Mouse (Mus musculus): ENCODE data around the gene Mstn. TPM values are rescaled to one million over a fixed set of nuclear protein-coding genes. Genes with fewer than 3 reads are reported as not detected.

Mstn gene
- polyA plus RNA-seq, 1 experiment from 2014 or later = 2.0 TPM

Other genes with a start within 250 kb of the Mstn start
- 15.4 and 20.7 TPM in 2 replicates for gene Inpp1, start 244.0 kb upstream of the Mstn start, polyA plus RNA-seq (2015; fragmentation: Nextera tagmentation; extraction: Ambion mirVana)
- gene Hibch, start 216.7 kb upstream of the Mstn start, polyA plus RNA-seq (2015; fragmentation: Nextera tagmentation; extraction: Ambion mirVana) = 26.9 and 31.3 TPM in 2 replicates
- 0.86 and 0.88 TPM in 2 replicates for gene 1700019D03Rik, start 41.5 kb upstream of the Mstn start, polyA plus RNA-seq (2015; fragmentation: Nextera tagmentation; extraction: Ambion mirVana)
- not detected in 2 replicates for gene 1700019A02Rik, start 126.0 kb downstream of the Mstn start, polyA plus RNA-seq (2015; fragmentation: Nextera tagmentation; extraction: Ambion mirVana)
- 8.1 and 10.2 TPM in 2 replicates for gene Pms1, start 235.4 kb downstream of the Mstn start, polyA plus RNA-seq (2015; fragmentation: Nextera tagmentation; extraction: Ambion mirVana)
- 23.0 and 26.8 TPM in 2 replicates for gene Ormdl1, start 235.5 kb downstream of the Mstn start, polyA plus RNA-seq (2015; fragmentation: Nextera tagmentation; extraction: Ambion mirVana)
- gene Gm28778, start 235.5 kb downstream of the Mstn start, polyA plus RNA-seq (2015; fragmentation: Nextera tagmentation; extraction: Ambion mirVana) = 0.25 TPM in 1 of 2 replicates, not detected in the other

All from heart, embryonic 15.5 days (tissue).